Mouse (Mus musculus): ENCODE results near the gene St3gal4. TPM values are rescaled to one million over a fixed set of nuclear protein-coding genes. Genes with fewer than 3 reads are reported as not detected.

St3gal4 gene
- polyA plus RNA-seq, 1 experiment, result 14.5 TPM

DNA sequence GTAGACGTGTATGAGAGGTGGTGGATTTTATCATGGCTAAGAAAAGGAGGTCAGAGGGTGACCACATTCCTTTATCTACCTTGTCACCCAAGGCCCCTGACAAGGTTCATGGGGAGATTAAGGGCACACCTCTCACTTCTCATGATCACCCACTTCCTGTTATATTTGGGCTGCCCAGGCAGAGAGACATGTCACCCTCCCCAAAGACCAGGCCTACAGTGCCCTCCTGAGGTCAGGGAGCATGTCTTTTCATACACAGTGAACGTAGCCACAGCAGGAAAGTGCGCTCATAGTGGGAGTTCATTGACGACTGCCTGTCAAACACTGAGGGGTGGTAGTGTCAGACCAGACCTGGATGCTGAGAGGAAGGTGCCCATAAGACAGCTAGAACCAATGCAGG, 102.3 kb downstream of the St3gal4 start:
- WGBS, result 52% methylated on average over 4 of the region's 4 CpGs
- H3K4me3 ChIP-seq (replicated peaks; ENCODE audit: insufficient read depth, low read depth, low read length), result no peak overlapping the region
- H3K4me1 ChIP-seq (ENCODE audit: control insufficient read depth, insufficient read depth, low read length), result peaks cover 30% of the 10 kb centered on the region
- H3K27ac ChIP-seq (ENCODE audit: insufficient read depth, low read length), result no peak overlapping the region
- TF ChIP-seq CTCF (IDR thresholded peaks at IDR 0.05; ENCODE audit: borderline replicate concordance, insufficient read depth, low read depth, low read length) (peak; percentile 83), POLR2A (IDR thresholded peaks at IDR 0.05; ENCODE audit: borderline replicate concordance, insufficient read depth, low read length) (no peak)
- H3K27me3 ChIP-seq (ENCODE audit: control insufficient read depth, insufficient read depth, low read length), result no peaks in the 10 kb centered on the region
- peak; percentile 65 to 67 for DNase-seq

DNA sequence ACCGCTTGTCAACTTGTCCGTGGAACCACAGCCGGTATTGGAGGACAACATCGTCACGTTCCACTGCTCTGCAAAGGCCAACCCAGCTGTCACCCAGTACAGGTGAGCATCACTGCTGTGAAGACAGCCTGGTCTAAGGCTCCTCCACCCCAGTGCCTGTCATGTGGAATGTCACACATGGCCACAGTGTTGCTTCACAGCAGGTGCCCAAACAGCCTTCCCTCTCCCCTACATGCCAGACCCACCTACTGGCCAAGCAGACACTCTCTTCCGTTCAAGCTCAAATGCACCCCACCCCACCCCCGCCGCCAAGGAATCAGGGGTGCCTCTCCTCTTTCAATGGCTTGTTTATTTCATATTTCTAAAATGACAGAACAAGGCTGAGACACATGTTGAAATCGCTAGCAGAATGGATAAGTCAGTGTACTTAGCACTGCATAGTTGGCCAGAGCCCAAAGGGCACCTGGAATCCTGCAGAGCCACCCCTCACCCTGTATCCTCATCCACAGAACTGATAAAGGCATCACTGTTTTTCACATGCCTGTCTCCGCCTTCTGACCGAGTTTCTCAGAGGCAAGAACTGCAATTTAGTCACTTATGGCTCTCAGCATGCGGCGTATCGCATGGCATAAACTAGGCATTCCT, 111.2 kb downstream of the St3gal4 start:
- no peak overlapping the region for H3K27ac ChIP-seq (ENCODE audit: insufficient read depth, low read length)
- no peak overlapping the region for H3K4me3 ChIP-seq (replicated peaks; ENCODE audit: insufficient read depth, low read depth, low read length)
- peaks cover 14% of the 10 kb centered on the region for H3K4me1 ChIP-seq (ENCODE audit: control insufficient read depth, insufficient read depth, low read length)
- TF ChIP-seq CTCF (IDR thresholded peaks at IDR 0.05; ENCODE audit: borderline replicate concordance, insufficient read depth, low read depth, low read length) (no peak), POLR2A (IDR thresholded peaks at IDR 0.05; ENCODE audit: borderline replicate concordance, insufficient read depth, low read length) (no peak)
- no peaks in the 10 kb centered on the region for H3K27me3 ChIP-seq (ENCODE audit: control insufficient read depth, insufficient read depth, low read length)
- DNase-seq, result no peak
- WGBS, result 57% methylated on average over 14 of the region's 14 CpGs

GRCm38 (mm10) chr9:35004113-35004512, 115.0 kb downstream of the St3gal4 start:
- TF ChIP-seq CTCF (IDR thresholded peaks at IDR 0.05; ENCODE audit: borderline replicate concordance, insufficient read depth, low read depth, low read length) (no peak), POLR2A (IDR thresholded peaks at IDR 0.05; ENCODE audit: borderline replicate concordance, insufficient read depth, low read length) (no peak)
- 94% methylated on average over 4 of the region's 4 CpGs for WGBS
- peaks cover 14% of the 10 kb centered on the region for H3K4me1 ChIP-seq (ENCODE audit: control insufficient read depth, insufficient read depth, low read length)
- no peak overlapping the region for H3K27ac ChIP-seq (ENCODE audit: insufficient read depth, low read length)
- no peak for DNase-seq
- H3K4me3 ChIP-seq (replicated peaks; ENCODE audit: insufficient read depth, low read depth, low read length), result no peak overlapping the region
- H3K27me3 ChIP-seq (ENCODE audit: control insufficient read depth, insufficient read depth, low read length), result no peaks in the 10 kb centered on the region

- WGBS, result 66% methylated on average over 9 of the region's 9 CpGs
- Histone ChIP-seq H3K4me3 (replicated peaks; ENCODE audit: insufficient read depth, low read depth, low read length) (no peak overlapping the region), H3K27ac (ENCODE audit: insufficient read depth, low read length) (no peak overlapping the region), H3K27me3 (ENCODE audit: control insufficient read depth, insufficient read depth, low read length) (no peaks in the 10 kb centered on the region), H3K4me1 (ENCODE audit: control insufficient read depth, insufficient read depth, low read length) (peaks cover 20% of the 10 kb centered on the region)
- no peak for DNase-seq
- TF ChIP-seq POLR2A (IDR thresholded peaks at IDR 0.05; ENCODE audit: borderline replicate concordance, insufficient read depth, low read length), result no peak
- TF ChIP-seq CTCF (IDR thresholded peaks at IDR 0.05; ENCODE audit: borderline replicate concordance, insufficient read depth, low read depth, low read length), result no peak
These were observed 120.9 kb downstream of the St3gal4 start for GRCm38 (mm10) chr9:34997880-34998865.

Other genes starting within 250 kb of the St3gal4 start
- gene Dcps, start 56.8 kb upstream of the St3gal4 start, polyA plus RNA-seq (2012; rRNA removed), result 30.2 and 32.2 TPM in 2 replicates
- 63.8 TPM in 2 replicates for gene Srpr, start 80.9 kb upstream of the St3gal4 start, polyA plus RNA-seq (2012; rRNA removed)
- 2.7 and 2.8 TPM in 2 replicates for gene Tirap, start 81.0 kb upstream of the St3gal4 start, polyA plus RNA-seq (2012; rRNA removed)
- 54.6 and 55.1 TPM in 2 replicates for gene Foxred1, start 91.8 kb upstream of the St3gal4 start, polyA plus RNA-seq (2012; rRNA removed)
- gene Fam118b, start 148.5 kb upstream of the St3gal4 start, polyA plus RNA-seq (2012; rRNA removed), result 23.3 and 23.4 TPM in 2 replicates
- gene Rpusd4, start 148.6 kb upstream of the St3gal4 start, polyA plus RNA-seq (2012; rRNA removed), result 11.2 and 11.7 TPM in 2 replicates